24 mouse cellular contexts compared by ENCODE assay signal in the genomic region with DNA sequence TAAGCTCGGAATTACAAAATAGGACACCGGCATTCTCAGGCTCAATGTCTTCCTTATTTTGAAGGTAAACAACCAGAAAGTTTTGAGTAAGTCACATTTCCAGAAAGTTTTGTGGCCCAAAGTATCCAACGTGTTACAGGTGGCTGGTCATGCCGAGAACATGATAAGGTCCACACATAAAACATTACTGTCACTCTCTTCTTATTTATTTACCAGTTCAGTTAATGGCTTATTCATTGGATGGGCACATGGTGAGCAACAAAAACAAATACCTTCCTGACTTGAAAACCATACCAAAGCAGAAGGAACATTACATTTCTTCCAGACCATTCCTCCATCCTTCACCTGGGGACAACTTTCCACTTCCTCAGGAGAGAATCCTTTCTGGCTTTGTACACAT.
DNase-seq lines count a peak whose midpoint lies in the region; ATAC-seq and TF ChIP-seq lines count a peak whose summit lies in the region.
"Had no signal": no experiment of that assay in that cellular context is flagged by ENCODE, and none has a peak within 500 bp of the region (broad histone marks: within the 10 kb centered on the region; RNA-seq: fewer than 3 reads in every experiment).

No protein-coding gene starts in this region.

- TF ChIP-seq CTCF in kidney, adult 2 months (conservative IDR thresholded peaks at IDR 0.05; ENCODE audit: insufficient read depth, insufficient read length, low read depth, low read length) = no peak
- no peak for TF ChIP-seq CTCF in kidney, postnatal 0 days (IDR thresholded peaks at IDR 0.05; ENCODE audit: low read depth)

- H3K27ac ChIP-seq in kidney, adult 2 months (ENCODE audit: insufficient read depth, low read depth, low read length) = peak overlapping the region; percentile 18; the same call in 1 of the 2 replicates
- no peak overlapping the region for H3K27ac ChIP-seq in kidney, embryonic 15.5 days
- 0 out of 2 replicates have a peak overlapping the region, but pooled peaks have one; percentile 5 for H3K27ac ChIP-seq in kidney, postnatal 0 days
- H3K27ac ChIP-seq: embryonic facial prominence, embryonic 10.5 days; embryonic facial prominence, embryonic 12.5 days; forebrain, embryonic 13.5 days; forebrain, embryonic 15.5 days had no signal

- H3K4me1 ChIP-seq in kidney, adult 2 months (ENCODE audit: control insufficient read depth, insufficient read depth, low read length) = no peaks in the 10 kb centered on the region; the same call in 1 of the 2 replicates
- no peaks in the 10 kb centered on the region for H3K4me1 ChIP-seq in kidney, embryonic 15.5 days
- H3K4me1 ChIP-seq in kidney, postnatal 0 days (replicated peaks; ENCODE audit: insufficient read depth, low read length) = no peaks in the 10 kb centered on the region
- H3K4me1 ChIP-seq: embryonic facial prominence, embryonic 10.5 days; embryonic facial prominence, embryonic 12.5 days; forebrain, embryonic 13.5 days had no signal

- WGBS in kidney, adult 2 months = 46% methylated on average over 4 of the region's 4 CpGs
- WGBS in kidney, embryonic 15.5 days = 55% methylated on average over 4 of the region's 4 CpGs
- WGBS in kidney, postnatal 0 days = 53% methylated on average over 4 of the region's 4 CpGs

- peak; percentile 69 for DNase-seq in kidney, adult 2 months
- DNase-seq in kidney, postnatal 10 days = no peak
- DNase-seq in kidney, postnatal 4 days = no peak
- DNase-seq in kidney, postnatal 0 days (ENCODE audit: low spot score) = no peak
- no peak for DNase-seq in kidney, postnatal 36 days
- DNase-seq: adrenal gland, adult 8-10 months; adrenal gland, postnatal 14 days; adrenal gland, postnatal 36 days; B cell, adult 2 months; cerebellum, adult 11-12 months; cerebellum, adult 2 months; cerebellum, adult 9-10 months; cerebellum, postnatal 10 days; cerebellum, postnatal 25 days had no signal

- no peaks in the 10 kb centered on the region for H3K9me3 ChIP-seq in kidney, embryonic 15.5 days (replicated peaks)
- no peaks in the 10 kb centered on the region for H3K9me3 ChIP-seq in kidney, postnatal 0 days (replicated peaks; ENCODE audit: low read length)
- H3K9me3 ChIP-seq: embryonic facial prominence, embryonic 10.5 days; embryonic facial prominence, embryonic 12.5 days; forebrain, embryonic 13.5 days; forebrain, embryonic 15.5 days; G1E had no signal

- no peak overlapping the region for H3K4me2 ChIP-seq in kidney, embryonic 15.5 days
- no peak overlapping the region for H3K4me2 ChIP-seq in kidney, postnatal 0 days (ENCODE audit: low read length)
- H3K4me2 ChIP-seq: embryonic facial prominence, embryonic 12.5 days; forebrain, embryonic 13.5 days; forebrain, embryonic 15.5 days had no signal

- H3K9ac ChIP-seq in kidney, embryonic 15.5 days = no peak overlapping the region
- H3K9ac ChIP-seq in kidney, postnatal 0 days (ENCODE audit: low read depth, low read length) = no peak overlapping the region
- H3K9ac ChIP-seq: embryonic facial prominence, embryonic 12.5 days; forebrain, embryonic 13.5 days; forebrain, embryonic 15.5 days had no signal

- H3K4me3 ChIP-seq in kidney, adult 2 months (ENCODE audit: insufficient read depth, low read depth, low read length) = no peak overlapping the region
- no peak overlapping the region for H3K4me3 ChIP-seq in kidney, embryonic 15.5 days (replicated peaks)
- no peak overlapping the region for H3K4me3 ChIP-seq in kidney, postnatal 0 days (replicated peaks; ENCODE audit: low read depth, low read length)
- H3K4me3 ChIP-seq: embryonic facial prominence, embryonic 10.5 days; embryonic facial prominence, embryonic 12.5 days; forebrain, embryonic 13.5 days; forebrain, embryonic 15.5 days had no signal

- H3K27me3 ChIP-seq in kidney, adult 2 months (replicated peaks; ENCODE audit: control insufficient read depth, insufficient read depth, low read length) = no peaks in the 10 kb centered on the region
- H3K27me3 ChIP-seq in kidney, embryonic 15.5 days = no peaks in the 10 kb centered on the region
- no peaks in the 10 kb centered on the region for H3K27me3 ChIP-seq in kidney, postnatal 0 days (ENCODE audit: insufficient read depth, low read length)
- H3K27me3 ChIP-seq: CH12.LX; embryonic facial prominence, embryonic 12.5 days; forebrain, embryonic 13.5 days; forebrain, embryonic 15.5 days; Patski had no signal

- ATAC-seq in kidney, embryonic 15.5 days (replicated peaks; ENCODE audit: low FRiP score) = peak; percentile 52; the same call in 1 of the 2 replicates
- no peak for ATAC-seq in kidney, postnatal 0 days (replicated peaks; ENCODE audit: low FRiP score, low read depth)
- ATAC-seq: activated CD4-positive, CD25-positive, alpha-beta regulatory T cell, adult 4 months; CD4-positive, CD25-positive, alpha-beta regulatory T cell, adult 4 months; forebrain, embryonic 13.5 days; forebrain, embryonic 15.5 days; Patski had no signal

- no peaks in the 10 kb centered on the region for H3K36me3 ChIP-seq in kidney, adult 2 months (ENCODE audit: control insufficient read depth, insufficient read depth, low read length)
- H3K36me3 ChIP-seq in kidney, embryonic 15.5 days = no peaks in the 10 kb centered on the region
- no peaks in the 10 kb centered on the region for H3K36me3 ChIP-seq in kidney, postnatal 0 days (ENCODE audit: insufficient read depth, low read length)
- H3K36me3 ChIP-seq: embryonic facial prominence, embryonic 10.5 days; embryonic facial prominence, embryonic 12.5 days; forebrain, embryonic 15.5 days; G1E had no signal

- TF ChIP-seq POLR2A in kidney, adult 2 months (IDR thresholded peaks at IDR 0.05; ENCODE audit: low read depth, low read length) = no peak
